Mouse (Mus musculus): ENCODE measurements around the gene Cryba4.

Cryba4 gene

GRCm38 (mm10) chr5:112265110-112265509 is 12.8 kb upstream of the Cryba4 start:
- no peak for DNase-seq (ENCODE audit: low spot score)

GRCm38 (mm10) chr5:112264099-112264498 is 11.8 kb upstream of the Cryba4 start:
- DNase-seq (ENCODE audit: low spot score), result no peak

DNA sequence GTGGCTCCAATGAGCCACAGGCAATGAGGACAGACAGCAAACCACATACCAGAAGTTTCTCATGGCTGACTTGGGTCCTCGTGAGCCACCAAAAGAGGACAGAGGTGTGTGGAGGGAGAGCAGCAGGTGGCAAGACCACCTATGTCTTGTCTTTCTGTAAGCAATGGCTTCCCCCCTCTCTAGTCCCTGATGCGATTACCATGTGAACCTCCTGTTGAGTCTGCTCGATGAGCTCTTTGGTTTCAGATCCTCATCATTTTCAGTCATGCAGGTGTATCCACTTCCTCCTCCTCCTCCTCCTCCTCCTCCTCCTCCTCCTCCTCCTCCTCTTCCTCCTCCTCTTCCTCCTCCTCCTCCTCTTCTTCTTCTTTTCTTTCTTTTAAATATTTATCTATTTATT is 8.5 kb upstream of the Cryba4 start:
- no peak for DNase-seq (ENCODE audit: low spot score)

DNA sequence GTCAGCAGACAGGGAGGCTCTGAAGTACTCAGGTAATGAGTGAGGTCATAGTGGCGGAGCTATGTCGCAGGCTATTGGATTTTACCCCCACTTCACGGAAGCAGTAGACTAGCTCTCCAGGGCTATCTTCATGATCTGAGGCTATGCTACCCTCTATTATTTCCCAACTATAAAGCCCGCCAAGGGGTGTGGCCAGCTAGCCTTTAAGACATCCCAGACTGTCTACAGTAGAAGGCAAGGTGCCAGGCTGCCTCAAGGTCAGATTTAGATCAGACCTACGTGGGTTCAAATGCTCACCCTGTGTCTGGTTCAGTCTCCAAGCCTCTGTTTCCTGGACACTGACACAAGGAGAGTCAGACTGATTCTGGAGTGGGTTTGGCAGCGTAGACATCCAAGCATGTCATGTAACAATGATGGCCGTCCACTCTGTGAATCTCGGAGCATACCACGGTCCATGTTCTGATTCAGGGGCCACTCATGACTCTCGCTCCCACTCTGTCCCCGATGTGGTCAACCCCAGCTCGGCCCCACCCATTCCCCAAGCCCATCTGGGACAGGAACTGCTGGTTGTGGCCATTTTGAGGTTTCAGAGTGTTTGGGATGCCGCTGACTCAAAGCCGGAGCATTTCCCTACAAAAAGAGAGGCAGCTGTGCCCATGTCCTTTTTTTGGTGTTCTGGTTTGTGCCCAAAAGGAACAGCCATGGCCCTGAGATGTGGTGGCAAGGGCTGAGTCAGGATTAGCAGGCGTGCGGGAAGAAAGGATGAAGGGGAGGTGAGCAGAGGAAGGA is 7.7 kb upstream of the Cryba4 start:
- DNase-seq (ENCODE audit: low spot score), result no peak

DNA sequence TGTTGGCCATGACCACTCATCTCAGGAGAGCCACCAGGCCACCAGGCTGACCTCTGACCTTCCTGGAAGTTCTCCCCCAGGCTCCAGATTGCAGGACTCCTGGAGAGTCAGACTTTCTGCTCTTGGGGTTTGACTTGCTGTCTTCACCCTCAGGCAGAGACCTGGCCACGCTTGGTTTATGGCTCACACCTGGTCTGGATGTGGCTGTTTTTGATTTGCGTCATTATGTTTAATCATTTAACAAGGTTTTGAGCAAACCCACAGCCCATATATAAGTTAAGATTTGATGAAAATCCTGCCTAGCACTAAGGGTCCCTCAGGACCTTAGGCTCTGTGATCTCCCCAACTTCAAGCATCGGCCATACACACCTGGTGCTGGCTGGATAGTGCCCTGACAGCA is 5.6 kb upstream of the Cryba4 start:
- DNase-seq (ENCODE audit: low spot score), result no peak

GRCm38 (mm10) chr5:112256457-112256856 is 4.1 kb upstream of the Cryba4 start:
- DNase-seq (ENCODE audit: low spot score), result no peak

DNA sequence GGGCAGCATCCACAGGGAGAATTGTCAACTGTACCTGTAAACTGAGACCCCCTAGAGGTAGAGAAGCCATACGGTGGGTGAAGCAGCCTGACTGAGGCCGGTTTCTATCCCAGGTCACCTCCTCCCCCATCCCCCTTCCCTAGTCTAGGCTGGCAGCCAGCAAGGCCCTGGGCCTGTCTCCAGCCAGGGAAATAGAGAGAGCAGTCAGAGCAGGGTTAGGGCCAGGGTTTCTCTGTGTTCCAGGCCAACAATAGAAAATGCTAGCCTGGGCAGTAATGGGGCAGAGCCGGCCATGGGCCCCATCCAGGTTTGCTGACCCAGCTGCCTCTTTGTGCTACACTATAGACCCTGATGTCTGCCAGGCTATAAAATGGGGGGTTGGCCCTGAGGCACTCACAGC is 3.1 kb upstream of the Cryba4 start, which contains the start of gene Crybb1:
Gene Crybb1 (plus strand): TSS at position 390 of the 400 bp plus-strand sequence.
- DNase-seq (ENCODE audit: low spot score), result no peak

DNA sequence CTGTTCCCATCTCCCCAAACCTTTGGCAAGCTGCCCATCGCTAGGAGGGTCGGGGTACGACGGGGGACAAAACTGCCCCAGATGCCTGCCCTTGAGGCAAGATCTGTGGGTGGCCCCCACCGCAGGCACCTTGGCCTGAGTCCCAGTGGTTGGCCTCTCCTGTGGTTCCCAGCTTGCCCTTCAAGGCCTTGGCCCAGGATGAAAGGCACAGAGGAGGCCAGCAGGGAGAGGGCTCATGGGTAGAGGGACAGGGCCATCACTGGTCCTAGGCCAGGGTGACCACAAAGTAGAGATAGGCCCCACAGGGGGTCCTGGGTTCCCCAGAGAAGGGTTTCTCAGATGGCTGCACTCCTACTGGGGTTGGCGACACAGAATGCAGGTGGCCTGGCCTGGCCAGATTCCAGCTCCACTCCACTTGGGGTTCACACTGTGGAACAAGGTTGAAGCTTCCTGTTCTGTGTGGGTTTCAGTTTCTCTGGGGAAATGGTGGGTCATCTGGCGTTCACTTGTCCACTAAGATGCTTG is 2.0 kb upstream of the Cryba4 start:
- no peak for DNase-seq (ENCODE audit: low spot score)

- DNase-seq (ENCODE audit: low spot score), result peak; percentile 23
Measured at GRCm38 (mm10) chr5:112253169-112253568, 851 bp upstream of the Cryba4 start.

DNA sequence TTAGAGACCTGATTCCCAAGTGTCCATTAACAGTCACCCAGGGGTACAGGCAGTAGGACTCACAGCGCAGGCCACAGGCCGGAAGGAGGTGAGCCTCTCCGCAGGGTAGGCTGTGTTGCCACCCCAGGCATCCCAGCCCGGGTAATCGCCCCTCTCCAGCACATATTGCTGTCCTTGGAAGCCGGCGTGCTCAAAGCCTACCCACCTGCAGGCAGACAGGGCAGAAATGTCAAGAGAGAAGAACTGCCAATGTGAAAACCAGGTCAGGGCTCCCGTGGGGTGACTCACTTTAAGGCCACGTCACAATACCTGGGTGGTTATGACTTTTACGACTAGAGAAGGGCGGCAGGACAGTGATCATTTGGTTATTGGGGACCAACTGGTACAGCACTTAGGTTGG is 3.2 kb downstream of the Cryba4 start:
- DNase-seq (ENCODE audit: low spot score), result no peak

DNA sequence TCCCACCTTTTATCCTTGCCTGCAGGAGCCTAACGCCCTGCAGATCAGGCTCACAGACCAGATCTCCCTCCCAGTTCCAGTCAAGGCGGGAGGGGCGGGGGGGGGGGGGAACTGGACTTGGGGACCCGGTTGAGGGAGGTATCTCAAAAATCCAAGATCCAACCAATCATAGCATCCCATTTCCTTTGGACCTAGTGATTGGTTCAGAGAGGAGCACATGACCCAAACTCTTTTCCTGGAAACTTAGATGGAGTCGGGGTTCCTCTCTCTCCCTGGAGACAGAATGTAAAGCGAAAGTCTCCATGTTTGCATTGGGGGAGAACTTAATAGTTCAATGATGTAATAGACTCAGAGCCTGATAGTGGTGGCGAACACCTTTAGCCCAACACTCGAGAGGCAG is 4.9 kb downstream of the Cryba4 start:
- DNase-seq (ENCODE audit: low spot score), result no peak

- DNase-seq (ENCODE audit: low spot score), result no peak
Measured at GRCm38 (mm10) chr5:112244890-112245615, 7.3 kb downstream of the Cryba4 start.

DNA sequence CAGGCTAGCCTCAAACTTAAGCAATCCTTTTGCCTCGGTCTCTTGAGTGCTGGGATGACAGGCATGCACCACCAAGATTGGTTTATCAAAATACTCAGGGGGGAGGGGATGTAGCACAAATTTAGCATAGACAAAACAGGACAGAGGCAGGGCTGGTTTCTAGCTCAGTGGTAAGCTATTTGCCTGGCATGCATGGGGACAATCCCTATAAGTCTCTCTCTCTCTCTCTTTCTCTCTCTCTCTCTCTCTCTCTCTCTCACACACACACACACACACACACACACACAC is 8.1 kb downstream of the Cryba4 start:
- DNase-seq (ENCODE audit: low spot score), result no peak

GRCm38 (mm10) chr5:112243539-112244274 is 8.6 kb downstream of the Cryba4 start:
- no peak for DNase-seq (ENCODE audit: low spot score)

GRCm38 (mm10) chr5:112243041-112243440 is 9.3 kb downstream of the Cryba4 start:
- no peak for DNase-seq (ENCODE audit: low spot score)

DNA sequence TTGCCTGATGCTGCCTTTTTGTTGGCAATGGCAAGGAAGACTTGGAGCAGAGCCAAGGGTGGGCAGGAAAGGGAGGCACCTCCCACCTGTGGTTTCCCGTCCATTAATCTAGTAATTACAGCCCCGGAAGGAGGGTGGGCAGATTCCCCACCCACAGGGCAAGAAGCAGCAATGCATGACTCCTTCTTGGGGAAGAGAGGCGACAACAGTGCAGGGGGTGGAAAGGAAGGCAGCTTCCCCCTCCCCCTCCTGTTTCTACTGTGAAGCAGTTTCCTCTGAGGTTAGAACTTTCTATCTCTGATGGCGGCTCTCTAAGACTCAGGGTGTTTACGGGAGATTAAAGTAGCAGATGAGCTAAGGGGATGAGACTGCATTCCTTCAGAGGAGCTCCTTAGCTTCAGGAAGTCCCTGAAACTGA is 9.9 kb downstream of the Cryba4 start:
- DNase-seq (ENCODE audit: low spot score), result peak; percentile 54

DNA sequence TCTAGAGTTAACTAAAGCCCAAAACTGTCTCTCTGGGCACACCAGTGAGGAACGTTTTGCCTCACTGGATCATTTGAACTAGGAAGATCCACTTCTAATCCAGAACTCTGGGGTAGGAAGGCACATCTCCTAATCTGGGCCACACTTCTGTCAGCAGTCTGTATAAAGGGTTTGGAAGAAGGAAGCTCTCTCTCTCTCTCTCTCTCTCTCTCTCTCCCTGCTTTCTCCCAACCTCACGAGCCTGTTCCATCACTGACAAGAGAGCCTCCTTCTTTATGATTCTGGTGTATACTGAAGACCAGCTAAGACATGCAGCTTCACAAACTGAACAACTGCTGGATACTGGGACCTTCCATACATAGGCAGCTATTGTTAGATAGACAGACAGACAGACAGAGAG is 10.5 kb downstream of the Cryba4 start:
- no peak for DNase-seq (ENCODE audit: low spot score)

- peak; percentile 74 for DNase-seq (ENCODE audit: low spot score)
Measured at GRCm38 (mm10) chr5:112240761-112241160, 11.6 kb downstream of the Cryba4 start.

DNA sequence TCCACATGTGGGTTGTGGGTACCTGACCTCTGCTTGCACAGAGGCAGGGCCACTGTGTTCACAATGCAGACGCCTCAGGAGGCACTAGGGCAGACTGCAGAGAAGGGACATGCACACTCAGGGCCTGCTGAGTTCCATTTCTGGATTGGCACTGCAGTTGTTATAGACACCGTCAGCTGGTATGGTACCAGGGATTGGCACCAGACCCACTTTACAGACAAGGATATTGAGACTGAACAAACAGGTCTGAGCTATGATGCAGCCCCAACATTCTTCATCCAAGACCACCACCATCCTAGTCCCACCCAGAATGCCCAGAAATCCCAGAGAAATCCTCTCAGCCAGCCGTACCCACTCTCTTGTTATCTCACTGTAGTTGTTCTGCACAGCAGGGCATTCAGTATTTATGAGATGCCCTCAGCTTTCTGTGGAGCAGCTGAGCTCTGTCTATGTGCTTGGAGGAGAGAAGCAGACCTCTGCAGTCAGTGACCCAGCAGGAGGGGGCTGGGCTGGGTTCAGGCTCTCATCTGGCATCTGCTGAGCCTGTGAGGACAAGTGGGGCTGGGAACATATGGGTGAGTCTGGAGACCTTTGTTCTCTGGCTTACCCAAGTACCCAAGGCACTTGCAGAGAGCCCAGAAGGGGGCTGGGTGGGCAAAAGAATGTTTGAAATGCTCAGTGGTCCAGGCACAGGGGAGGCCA is 13.4 kb downstream of the Cryba4 start:
- no peak for DNase-seq (ENCODE audit: low spot score)

- DNase-seq (ENCODE audit: low spot score), result no peak
Measured at GRCm38 (mm10) chr5:112237866-112238570, 14.3 kb downstream of the Cryba4 start.

GRCm38 (mm10) chr5:112237439-112237838 is 14.9 kb downstream of the Cryba4 start:
- DNase-seq (ENCODE audit: low spot score), result no peak

All from spleen, adult 12 weeks (tissue).